Mouse (Mus musculus) T-helper 1 cell (primary cell): ENCODE results near the gene Spns3.

ENCODE experiments used
- in situ Hi-C: fragments of 300-600 bp; cut with MboI, MseI; formaldehyde crosslinking; loops from one replicate; pipeline ENCODE4 v1.15.1; 2025; ENCODE audit warnings: high pct_unique_total_duplicates

The Spns3 gene

DNA sequence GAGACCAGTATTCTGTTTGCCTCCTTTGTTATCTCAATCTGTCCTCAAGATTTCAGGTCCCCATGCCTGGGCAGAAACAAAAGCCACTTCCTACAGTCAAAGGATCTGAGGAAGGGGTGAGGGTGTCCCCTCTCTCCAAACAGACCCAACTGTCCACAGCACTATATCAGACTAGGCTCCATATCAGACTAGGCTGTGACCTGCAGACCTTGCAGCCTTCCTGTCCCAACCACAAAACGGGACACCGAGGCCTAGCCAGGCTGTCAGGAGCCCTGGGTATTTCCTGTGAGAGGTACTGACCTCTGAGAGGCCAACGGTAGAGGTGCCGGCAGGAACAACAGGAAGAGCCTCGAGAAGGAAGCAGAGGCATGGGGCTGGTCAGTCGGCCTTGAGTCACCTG is 65.8 kb downstream of the Spns3 start:
- in situ Hi-C loops: no loop called here

DNA sequence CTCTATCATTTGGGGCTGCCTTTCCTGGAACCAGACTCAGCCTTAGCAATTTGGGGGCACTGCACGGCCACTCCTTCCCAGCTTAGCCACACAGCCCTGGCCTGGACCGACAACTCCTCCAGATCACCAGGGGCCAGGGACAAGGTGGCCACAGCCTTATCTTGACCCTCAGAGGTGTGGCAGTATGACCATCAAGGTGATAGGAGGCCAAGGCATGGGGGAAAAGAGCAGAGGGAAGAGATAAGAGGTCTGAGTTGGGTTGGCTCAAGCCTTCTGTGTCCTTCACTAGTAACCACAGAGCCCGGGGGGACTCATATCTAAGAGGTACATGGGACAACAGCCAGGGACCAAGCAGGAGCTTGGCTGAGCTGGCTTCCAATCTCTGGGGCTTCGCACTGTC is 68.4 kb downstream of the Spns3 start:
- in situ Hi-C loops: no loop called here

DNA sequence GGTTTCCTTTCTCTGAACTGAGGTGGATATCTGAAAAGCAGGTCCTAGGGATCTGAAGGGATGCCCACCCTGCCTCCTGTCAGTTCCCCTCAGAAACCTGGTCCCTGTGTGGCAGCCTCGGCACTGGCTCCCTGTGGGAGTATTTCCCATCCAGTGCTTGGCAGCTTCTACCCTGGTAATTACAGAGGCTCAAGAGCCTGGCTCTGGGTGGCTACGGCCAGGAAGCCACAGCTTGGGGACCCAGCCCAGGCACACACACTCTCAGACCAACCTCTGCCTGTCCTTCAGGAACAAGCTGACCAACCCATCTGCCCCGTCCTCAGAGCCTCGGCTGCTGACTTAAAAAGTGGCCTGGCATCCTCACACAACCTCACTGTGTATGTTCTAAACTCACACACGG is 69.0 kb downstream of the Spns3 start:
- in situ Hi-C loops: no loop called here

DNA sequence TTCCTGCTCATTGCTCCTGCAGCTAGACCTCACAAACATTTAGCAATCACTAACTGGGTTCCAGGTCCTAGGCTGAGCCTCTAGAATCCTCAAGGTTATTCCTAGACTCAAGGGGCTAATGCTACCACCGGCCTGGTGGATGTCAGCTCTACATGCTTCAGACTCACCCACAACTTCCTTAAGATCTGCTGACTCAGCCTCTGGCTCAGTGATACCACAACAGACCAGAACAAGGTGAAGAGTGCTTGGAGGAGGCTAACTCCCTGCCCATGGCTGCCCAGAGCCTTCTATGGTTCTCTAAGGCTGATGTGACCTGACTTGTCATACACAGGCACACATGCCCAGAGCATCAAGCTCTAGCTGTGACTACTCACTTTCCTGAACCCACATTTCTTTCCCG is 70.8 kb downstream of the Spns3 start:
- in situ Hi-C loops: no loop called here

DNA sequence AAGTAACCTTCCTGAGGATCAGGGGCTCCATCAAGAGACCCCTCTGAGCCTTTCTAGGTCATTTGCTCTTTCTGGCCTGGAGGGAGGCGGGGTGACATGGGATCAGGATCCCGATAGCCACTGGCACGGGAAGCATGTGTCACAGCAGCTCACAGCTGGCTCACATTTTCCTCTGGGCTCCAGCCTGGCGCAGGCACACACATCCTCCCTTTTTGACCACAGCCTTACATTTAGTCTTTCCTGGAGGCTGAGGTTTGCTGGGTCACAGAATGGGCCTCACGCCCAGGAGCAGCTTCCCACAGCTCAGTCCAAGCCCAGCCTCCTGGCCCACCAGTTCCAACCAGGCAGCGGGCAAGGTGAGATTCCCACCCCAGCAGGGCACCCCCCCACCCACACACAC is 72.1 kb downstream of the Spns3 start:
- in situ Hi-C loops: no loop called here

DNA sequence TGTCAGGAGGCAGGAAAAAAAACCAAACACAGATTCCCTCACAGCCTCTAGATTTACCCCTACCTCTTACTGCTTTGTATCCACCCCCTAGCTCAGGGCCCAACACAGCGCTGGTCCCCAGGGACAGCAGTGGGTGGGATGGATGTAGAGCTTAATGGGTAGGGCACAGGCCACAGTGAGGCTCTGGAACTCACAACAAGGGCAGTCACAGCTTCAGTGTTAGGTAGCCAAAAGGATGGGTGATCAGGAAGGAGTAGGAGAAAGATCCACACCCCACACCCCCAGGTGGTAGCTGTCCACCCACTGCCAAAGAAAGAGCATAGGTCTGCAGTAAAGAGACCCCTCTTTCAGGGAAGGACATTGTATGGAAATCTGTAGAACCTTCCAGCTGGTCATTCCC is 72.7 kb downstream of the Spns3 start:
- in situ Hi-C loops: no loop called here

DNA sequence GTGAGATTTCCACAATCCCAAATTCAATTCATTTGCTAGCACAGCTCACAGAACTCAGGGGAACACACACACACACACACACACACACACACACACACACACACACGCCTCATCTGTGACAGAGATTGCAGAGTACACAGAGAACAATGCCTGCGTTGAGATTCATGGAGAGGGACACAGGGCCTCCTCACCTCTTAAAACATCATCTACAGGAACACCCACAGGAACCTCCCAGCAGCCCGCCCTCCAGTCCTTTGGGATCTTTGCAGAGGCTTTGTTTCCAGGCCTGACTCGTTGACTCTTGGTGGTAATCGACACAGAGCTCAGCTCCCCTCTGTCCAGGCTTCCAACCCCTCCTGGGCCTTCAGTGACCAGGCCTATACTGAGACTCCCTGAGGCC is 73.1 kb downstream of the Spns3 start:
- in situ Hi-C loops: no loop called here

DNA sequence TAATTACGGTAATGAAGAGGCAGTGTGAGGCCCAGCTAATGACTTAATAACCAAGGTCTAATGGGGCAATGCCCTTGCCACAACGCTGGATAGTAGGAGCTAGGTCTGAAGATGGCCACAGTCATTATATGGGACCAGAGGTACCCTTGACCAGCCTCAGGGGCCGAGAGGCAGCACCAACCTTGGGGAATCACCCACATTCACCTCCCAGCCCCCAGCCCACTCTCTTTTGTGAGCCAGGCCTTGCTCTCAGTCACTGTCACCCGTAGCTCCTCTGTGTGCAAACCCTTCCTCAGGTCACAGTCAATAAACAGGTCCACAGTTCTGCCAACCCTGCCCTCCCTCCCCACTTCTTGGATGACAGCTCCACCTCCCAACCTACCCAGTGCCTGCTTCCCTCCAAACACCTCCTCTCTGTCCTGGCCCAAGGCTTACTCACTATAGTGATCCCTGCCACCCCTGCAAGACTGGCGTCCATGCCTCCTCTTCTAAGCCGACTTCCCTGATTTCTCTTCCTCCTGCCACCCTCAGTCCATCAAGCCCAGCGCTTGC is 74.2 kb downstream of the Spns3 start:
- in situ Hi-C loops: no loop called here

DNA sequence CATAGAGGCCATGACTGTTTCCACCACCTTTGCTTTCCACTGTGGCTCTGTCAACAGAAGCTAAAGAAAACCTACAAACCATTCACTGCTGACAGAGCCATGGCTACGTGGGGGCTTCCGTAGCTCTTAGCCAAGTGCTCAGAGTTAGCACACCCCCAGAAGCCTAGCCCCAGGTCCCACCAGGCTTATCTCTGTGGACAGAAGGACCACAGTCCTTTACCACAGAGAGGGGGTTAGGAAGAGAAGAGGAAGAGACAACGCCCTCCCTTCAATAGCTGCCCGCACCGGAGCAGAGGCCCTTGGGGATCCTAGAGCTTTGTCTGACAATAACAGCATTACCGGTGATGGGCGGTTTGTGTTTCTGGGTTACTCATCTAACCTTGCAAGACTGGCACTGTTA is 74.9 kb downstream of the Spns3 start:
- in situ Hi-C loops: no loop called here

DNA sequence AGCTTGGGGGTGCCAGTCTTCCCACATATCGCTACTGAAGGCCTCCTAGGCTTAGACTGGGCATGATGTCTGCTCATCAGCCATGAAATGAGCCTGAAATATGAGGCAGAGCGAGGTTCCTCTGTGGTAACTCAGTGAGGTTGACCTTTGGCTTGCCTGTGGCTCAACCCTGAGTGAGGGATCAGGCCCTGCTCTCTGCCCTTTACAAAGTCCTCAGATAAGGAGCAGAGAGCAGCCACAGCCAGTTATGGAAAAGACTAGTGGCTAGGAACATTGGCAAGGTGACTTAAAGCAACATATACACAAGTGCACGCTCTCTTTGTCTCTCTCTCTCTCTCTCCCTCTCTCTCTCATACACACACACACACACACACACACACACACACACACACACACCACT is 75.4 kb downstream of the Spns3 start:
- in situ Hi-C loops: no loop called here

DNA sequence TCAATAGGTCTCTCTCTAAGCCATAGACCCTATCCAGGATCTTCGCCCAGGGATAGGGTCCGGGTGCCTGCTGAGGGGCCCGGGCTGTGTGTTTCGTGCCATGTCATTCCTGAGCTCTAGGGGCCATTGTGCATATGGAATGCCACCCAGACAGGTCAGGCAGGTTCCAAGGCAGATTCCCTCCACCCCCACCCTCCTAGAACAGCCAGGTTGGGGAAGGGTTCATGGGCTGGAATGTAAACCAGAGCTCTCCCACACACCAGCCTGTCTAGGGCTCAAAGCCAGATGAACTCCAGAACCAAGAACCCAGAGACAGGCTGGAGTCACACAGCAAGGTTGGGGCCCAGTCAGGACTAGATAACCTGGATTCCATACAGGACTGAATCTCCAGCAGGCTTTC is 76.8 kb downstream of the Spns3 start:
- in situ Hi-C loops: no loop called here

DNA sequence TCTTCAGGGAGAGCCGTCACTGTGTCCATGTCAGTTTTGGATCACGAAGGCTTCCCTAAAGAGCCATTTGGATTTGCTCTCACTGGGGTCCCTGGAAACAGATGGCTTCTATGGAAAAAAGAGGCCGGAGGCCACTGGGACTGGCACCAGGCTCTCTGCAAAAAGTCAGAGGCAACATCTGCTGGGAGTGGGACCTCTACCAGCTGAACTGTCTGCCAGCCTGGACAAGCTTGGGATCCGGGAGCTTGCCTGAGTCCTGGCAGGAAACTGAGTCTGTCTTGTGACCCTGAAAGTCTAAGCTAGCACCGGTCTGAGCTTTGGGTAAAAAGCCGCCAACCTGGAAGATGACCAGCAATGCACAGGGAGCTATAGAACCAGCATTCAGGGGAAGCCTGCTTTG is 78.9 kb downstream of the Spns3 start:
- in situ Hi-C loops: no loop called here

DNA sequence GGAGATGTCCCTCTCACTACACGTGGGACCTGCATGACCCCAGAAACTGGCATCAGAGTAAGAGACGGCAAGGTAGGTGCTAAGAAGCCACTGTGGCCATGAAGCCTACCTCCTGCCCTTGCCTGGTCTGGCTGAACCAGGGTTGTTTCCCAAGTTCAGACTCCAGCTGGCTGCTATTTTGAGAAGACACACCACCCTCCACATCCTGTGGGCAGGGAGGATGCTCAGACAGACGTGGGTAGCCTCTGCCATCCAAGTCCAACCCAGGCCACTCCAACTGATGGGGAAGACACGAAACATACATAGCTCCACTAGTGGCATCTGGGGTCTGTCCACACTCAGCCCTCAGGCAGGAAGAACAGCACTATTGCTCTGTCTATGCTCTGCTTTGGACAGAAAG is 80.3 kb downstream of the Spns3 start:
- in situ Hi-C loops: no loop called here

DNA sequence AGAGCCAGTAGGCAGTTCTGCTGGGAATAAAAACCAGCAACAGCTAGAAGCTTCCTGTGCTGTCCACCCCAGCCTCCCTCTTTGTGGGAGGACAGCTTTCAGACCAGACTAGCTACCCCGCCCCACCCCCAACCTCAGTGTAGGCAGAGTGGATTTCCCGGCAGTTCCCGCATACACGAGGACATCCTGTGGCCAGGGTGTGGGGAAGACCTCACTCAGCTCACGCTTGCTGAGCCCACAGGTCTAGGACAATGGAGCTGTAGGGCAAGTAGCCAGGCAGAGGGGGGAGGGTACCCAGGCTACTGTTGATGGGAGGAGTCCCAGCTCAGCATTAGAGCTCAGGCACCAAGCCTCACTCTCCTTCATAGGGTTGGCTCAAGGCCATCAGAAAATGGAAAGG is 81.1 kb downstream of the Spns3 start:
- in situ Hi-C loops: no loop called here

DNA sequence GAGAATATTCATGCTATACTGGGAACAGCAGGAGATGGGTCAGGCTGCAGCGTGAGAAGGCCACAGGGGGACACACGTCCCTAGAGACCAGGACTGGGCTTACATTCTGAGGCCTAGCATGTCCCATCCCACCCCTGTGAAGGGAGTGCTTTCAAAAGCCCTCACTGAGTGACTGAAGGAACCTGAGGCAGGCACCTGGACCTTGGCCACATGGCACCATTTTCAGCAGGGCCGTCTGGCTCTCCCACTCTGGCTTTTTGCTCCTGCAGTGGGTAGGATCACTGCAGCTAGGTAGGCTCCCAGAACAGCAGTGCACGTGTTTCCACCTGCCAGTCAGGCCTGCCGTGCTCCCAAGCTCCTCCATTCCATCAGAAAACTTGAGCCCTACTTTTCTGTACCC is 81.8 kb downstream of the Spns3 start:
- in situ Hi-C loops: no loop called here

DNA sequence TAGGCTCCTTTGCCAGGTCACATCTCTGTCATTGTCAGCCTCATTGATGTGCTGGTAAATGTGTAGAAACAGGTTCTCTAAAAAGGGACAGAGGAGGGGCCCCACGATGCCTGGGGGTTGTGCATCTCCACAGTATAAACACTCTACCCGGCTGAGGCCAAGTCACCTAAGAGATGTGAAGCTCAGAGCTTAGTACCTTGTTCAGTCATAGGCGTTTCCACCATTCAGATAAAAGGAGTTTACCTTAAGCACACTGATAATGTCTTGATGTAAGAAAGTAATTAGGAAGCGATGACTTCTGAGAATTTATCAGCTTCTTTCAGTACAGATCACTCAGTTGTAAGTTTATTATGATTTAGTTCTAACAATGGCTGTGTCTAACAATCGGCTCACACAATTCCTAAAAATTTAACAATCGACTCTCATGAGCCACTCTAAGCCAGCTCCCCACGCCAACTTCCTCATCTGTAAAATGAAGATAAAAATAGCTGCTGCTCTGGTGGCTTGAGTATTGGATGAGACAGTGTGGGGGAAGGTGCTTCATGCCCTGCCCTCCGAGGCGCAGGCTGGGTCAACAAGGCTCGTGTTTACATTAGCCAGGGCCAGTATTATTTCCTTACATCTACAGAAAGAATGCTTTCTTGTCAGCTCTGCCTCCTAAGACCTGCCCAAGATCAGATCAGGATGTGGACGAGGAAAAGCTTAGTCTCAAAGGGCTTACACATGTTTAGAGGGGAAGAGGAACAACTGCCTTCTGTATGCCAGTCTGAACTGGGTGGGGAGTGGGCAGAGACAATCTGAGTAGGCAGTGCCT is 83.4 kb downstream of the Spns3 start:
- in situ Hi-C loops: no loop called here

DNA sequence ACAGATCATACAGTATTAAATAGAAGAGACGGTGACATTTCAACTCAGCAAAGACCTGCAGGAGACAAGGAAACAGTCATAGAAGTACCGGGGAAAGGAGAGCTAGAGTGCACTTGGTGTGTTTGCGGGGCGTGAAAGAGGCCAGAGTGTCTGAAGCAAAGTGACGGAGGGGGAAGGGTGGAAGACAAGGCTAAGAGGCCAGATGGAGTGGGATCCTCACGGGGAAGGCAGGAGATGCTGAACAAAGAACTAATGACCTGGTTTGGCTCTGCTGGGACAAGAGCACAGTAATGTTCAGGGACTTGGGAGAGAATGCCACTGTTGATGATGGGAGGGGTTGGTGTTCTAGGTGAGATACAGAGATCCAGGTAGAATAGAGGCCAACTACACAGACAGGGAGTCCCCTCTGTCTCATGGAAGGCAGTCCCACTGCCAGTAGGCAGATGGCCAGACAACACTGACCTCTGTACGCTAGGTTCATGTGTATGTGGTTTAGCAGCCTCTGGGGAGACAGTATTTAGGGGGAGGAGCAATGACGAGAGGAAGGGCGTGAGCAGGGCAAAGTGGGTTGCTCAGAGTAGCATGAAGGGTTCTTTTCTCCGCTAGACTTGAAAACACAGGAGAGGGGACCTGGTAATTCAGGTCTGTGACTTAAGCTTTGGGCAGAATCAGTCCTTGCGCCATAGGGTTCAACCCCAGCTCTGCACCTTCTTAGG is 84.2 kb downstream of the Spns3 start:
- in situ Hi-C loops: no loop called here

DNA sequence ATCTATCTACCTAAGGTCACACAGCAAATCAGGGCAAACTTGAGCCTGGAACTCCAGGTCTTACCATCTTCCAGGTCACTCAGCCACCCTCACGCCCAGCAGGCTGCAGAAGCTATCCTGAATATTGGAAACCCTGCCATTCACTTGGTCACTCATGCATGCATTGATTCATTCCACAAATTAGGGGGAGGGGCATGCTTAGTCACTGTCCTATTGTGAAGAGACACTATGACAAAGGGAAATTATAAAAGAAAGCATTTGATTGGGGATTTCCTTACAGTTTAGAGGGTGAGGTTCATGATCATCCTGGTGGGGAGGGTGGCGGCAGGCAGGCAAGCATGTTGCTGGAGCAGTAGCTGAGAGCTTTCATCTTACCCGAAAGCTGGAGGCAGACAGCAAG is 85.5 kb downstream of the Spns3 start:
- in situ Hi-C loops: no loop called here

DNA sequence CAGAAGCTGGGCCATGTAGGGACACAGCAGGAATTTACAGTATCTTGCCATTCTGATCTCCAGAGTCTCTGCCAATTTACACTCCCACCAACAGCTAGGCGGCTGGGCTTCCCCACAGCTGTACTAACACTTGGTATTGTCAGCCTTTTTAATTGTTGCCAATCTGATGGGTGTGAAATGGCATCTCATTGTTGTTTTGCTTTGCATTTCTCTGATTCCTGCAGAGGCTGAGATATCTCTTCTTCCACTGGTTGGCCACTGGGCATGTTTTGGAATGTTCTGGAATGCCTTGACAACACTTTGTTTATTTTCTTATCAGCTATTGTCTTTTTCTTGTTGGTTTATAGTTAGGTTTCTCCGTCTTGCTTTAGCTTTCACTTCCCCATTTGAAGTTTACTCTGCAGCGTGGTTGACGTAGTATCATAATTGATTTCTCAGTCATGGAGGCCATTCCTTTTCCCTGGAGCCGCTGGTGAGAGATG is 88.8 kb downstream of the Spns3 start:
- in situ Hi-C loops: no loop called here

DNA sequence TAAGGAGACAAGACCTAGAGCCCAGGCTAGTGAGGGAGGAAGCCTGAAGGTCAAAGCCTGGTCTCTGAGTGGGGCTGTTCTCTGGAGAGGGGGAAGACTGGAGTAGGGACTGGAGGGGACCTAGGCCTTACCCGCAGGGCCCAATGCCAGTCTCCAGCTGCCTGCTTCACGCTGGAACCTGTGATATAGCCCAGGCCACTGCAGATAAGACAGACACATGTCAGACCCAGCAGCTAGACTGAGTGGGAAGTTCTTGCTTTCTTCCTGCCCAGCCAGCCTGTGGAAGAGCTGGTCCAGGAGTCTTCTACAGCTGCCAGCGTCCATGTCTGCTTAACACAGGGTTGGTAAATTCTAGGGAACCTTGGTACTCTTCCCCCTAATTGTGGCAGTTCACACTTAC is 91.8 kb downstream of the Spns3 start:
- in situ Hi-C loops: no loop called here

DNA sequence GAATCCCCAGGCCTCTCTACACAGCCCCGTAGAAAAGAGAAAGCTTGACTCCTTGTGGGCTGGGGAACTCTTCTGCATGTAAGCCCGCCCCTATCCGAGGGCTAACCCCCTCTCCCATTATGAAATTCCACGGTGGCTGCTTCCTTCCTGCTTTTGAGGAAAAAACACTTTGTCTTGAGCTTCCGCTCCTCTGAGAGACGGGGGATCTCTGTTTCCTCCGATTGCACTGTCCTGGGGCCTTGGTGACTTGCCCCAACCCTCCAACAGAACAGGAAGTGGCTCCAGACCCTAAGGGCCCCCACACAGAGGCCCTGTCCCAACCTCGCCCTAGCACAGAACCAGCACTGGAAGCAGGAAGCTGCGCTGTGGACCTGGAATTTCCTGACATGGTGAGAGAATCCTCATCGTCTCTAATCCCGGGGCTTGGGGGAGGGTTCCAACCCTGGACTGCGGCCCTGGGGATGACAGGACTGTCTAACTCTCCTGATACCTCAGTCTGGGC is 92.3 kb downstream of the Spns3 start:
- in situ Hi-C loops: no loop called here

DNA sequence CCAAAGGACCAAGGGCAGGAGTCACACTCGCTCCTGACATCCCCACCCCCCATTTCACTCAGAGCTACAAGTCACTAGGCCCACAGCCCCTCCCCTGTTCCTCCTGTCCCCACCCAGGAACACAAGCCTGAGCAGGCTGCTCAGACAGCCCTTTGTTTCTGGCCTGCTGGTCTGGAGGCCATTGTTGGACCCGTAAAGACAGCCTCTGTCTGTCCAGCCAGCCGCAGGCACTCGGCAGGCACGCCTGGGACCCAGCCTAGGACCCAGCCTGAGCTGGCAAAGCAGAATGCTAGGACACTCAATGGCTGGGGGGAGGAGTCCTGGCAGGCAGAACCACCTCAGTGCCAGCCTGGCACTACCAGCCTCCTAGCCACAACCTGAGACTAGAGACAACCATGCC is 94.6 kb downstream of the Spns3 start:
- in situ Hi-C loops: no loop called here
